Mouse (Mus musculus) activated CD4-positive, CD25-positive, alpha-beta regulatory T cell, adult 4 months (primary cell): ENCODE results near the gene Akap2. TPM values are rescaled to one million over a fixed set of nuclear protein-coding genes. Genes with fewer than 3 reads are reported as not detected.
A peak's percentile ranks its signal among the peaks of the same experiment; 100 is the strongest.

Source experiments
- ATAC-seq: one replicate; pipeline ENCODE4 v1.8.0; 2017
- polyA plus RNA-seq, 2 experiments: library from polyadenylated mRNA; unstranded; fragments of 100-300 nt; shearing (Covaris generic); gene quantifications; one replicate each; pipeline ENCODE4 v1.2.1; 2017

Akap2 gene
- polyA plus RNA-seq, 2 experiments from 2014 or later, result 3.5 to 5.0 TPM

DNA sequence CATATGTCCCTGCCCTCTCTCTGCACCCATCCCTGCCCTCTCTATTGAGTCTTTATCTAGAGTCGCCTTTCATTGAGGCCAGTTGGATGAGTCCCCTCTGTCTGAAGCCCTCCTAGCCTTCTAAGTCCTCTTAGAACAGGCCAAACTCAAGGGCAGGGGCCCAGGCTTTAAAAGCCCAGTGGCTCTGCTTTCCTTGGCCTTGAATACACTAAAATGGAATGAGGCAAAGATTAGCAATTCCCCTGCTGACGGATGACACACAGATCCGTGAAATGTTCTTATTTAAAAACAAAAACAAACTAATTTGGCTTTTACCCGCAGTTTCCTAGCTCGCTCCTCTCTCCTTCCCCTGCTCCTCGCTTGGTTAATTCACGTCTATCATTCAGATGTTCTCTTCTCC is 45.0 kb downstream of the Akap2 start:
- no peak for ATAC-seq

- ATAC-seq, result no peak
Observed at GRCm38 (mm10) chr4:57764392-57764791, 46.9 kb downstream of the Akap2 start.

DNA sequence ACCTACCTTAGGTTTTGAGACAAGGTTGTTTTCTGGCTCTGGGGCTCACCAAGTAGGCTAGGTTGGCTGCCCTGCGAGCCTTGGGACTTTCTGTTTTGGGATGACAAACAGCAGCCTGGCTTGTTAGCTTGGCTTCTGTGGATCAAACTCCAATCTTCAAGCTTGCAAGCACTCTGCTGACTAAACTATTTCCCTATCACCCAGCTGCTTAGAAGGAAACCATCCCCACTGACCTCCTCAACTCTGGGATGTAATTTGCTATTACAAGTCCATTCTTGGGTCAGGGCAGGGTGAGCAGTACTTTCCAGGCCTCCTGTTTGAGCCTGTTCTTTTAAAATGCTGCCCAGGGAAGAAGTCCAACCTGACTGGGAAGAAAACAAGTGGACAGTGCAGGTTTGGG is 47.5 kb downstream of the Akap2 start:
- no peak for ATAC-seq

GRCm38 (mm10) chr4:57765806-57766205 is 48.3 kb downstream of the Akap2 start:
- ATAC-seq, result no peak

DNA sequence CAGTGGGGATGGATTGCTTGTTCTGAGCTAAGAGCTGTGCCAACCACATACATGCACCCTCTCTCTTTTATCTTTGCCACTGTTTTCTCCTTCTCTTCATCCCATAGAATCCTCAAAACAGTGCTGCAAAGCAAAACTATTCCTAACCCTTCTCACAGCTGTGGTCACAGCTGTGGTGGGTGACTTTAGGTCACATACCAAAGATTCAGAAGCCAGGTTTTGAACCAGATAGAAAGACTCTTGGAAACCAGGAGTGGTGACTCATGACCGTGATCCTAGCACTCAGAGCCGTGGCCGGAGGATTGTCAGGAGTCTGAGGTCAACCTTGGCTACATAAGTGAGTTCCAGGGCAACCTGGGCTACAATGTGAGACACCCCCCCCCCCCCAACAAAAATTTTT is 51.5 kb downstream of the Akap2 start:
- ATAC-seq, result no peak

- ATAC-seq, result no peak
Observed at GRCm38 (mm10) chr4:57770185-57770823, 52.8 kb downstream of the Akap2 start.

DNA sequence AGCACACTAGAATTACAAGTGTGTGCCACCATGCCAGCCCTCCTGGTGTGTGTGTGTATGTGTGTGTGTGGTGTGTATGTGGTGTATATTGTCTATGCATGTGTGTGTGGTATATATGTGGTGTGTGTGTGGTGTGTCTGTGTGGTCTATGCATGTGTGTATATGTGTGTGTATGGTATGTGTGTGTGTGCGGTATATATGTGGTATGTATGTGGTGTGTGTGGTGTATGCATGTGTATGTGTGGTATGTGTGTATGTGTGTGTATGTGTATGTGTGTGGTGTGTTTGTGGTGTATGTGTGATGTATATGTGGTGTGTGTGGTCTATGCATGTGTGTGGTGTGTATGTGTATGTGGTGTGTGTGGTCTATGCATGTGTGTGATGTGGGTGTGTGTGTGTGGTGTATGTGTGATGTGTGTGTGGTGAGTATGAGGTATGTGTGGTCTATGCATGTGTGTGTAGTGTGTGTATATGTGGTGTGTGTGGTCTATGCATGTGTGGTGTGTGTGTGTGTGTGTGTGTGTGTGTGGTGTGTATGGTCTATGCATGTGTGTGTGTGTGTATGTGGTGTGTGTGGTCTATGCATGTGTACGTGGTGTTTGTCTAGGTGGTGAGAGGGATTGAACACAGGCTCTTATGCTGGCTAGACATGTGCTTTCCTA is 54.2 kb downstream of the Akap2 start:
- no peak for ATAC-seq

DNA sequence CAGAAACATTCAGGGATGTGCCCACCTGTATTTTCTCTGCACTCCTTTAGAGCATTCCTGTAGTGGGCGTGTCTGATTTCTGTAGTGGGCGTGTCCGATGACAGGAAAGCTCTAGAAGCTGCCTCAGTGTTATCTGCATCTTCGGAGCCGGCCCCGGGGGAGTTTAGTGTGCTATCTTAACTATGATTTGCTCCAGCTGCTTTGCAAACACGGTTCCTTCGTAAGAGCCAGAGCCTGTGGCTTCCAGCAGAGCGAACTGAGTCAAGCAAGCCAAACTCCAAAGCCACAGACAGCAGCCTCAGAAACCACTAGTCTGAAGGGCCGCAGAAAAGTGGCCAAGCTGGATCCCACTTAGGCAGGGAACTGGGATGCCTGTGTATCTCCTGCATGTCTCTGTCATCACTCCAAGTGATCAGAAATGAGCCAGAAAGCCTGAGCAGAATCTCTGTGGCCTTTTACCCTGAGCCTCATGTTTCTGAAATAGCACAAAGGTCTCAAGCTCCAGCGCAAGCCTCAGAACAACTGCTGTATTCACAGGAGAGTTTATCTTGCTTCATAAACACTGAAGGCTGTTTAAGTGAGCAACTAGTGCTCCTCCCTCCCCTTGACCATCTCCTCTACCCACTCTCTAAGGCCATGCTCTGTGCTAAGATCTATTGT is 55.5 kb downstream of the Akap2 start:
- ATAC-seq, result no peak

DNA sequence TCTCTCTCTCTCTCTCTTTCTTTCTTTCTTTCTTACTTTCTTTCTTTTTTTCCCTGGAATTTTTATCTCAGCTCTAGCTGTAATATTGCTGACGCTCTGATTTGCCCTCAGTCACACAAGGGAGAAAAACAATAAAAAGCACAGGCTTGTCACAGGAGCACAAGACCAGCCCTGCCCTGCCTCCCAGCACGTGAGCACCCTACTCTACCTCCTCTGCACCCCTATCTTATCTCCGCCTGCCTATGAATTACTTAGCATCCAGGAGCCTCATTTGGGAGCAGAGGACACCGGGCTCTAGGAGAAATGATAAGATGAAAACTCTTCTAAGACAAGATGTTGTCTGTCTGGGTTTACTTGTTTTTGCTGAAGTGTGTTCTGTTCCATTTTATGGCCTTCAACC is 57.1 kb downstream of the Akap2 start:
- ATAC-seq, result no peak

DNA sequence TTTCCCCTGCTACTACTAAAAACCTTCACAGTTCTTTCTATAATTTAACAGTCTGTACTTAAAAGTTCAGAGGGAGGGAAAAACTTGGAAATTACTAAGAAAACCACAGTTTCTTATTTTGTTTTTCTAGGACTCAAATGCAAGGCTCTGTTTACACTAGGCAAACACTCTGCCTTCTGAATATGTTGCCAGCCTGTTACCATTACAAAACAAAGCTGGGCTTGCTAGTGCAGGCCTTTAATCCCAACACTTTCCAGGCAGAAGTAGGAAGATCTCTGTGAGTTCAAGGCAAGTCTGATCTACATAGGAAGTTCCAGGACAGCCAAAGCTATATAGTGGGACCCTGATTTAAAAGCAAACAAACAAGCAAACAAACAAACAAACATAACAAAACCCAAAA is 58.1 kb downstream of the Akap2 start:
- ATAC-seq, result no peak

DNA sequence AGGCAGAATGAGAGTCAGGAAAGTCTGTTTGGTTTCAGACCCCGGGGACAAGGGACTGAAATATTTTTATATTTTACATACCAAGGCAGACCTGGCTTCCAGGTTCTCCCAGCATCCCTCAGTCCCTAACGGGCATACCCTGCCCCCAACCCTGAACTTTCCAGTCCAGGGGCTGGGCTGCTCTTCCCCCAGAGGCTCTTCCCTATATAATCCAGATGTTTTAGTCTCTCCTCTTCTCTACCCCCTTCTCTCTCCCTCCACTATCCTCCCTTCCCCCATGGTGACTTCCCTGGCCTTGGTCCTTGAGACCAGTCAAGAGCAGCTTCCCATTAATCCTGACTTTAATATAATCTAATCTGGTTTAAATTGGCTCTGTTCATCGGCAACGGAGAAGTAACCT is 62.9 kb downstream of the Akap2 start:
- no peak for ATAC-seq

- ATAC-seq, result no peak
Observed at GRCm38 (mm10) chr4:57780833-57781641, 63.6 kb downstream of the Akap2 start.

DNA sequence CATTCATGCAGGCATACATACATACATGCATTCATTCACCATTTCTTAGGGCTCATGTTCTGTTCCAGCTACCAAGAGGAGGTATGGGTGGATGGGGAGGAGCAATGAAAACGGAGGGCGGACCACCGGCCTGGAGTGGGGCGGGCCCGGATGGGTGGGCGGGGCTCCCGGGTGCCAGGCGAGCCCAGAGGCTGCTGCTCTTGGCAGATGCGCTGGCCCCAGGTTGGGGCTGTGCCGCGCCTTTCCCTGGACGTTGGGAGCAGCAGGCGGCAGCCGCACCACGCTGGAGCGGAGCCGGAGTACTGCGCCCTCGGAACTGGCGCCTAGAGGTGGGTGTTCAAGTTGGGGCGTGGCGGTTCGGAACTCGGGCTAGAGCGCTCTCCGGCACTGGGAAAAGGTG is 64.5 kb downstream of the Akap2 start:
- peak; percentile 86 for ATAC-seq

GRCm38 (mm10) chr4:57782549-57783390 is 65.3 kb downstream of the Akap2 start:
- peak; percentile 37 for ATAC-seq

GRCm38 (mm10) chr4:57783391-57783770 is 65.9 kb downstream of the Akap2 start:
- no peak for ATAC-seq

GRCm38 (mm10) chr4:57783853-57784600 is 66.6 kb downstream of the Akap2 start:
- no peak for ATAC-seq

GRCm38 (mm10) chr4:57788709-57789108 is 71.3 kb downstream of the Akap2 start:
- no peak for ATAC-seq

GRCm38 (mm10) chr4:57789118-57789517 is 71.7 kb downstream of the Akap2 start:
- no peak for ATAC-seq

DNA sequence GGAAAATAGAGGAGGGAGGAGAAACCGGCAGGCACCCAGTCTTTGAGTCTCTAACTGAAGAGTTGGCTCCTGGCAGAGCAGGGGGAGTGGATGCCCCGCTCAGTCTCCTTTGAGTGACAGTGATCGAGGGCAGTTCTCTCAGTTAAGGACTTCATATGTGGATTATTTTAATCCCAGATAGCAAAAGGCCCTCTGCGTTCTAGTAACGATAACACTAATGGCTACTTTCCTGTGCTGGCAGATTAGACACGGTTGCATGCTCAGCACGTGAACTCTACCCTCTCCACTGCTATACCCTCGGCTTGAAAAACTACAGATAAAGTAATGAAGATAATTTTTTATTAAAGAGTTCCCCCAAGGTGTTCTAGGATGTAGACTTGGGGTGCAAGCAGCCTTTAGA is 76.5 kb downstream of the Akap2 start:
- ATAC-seq, result no peak

DNA sequence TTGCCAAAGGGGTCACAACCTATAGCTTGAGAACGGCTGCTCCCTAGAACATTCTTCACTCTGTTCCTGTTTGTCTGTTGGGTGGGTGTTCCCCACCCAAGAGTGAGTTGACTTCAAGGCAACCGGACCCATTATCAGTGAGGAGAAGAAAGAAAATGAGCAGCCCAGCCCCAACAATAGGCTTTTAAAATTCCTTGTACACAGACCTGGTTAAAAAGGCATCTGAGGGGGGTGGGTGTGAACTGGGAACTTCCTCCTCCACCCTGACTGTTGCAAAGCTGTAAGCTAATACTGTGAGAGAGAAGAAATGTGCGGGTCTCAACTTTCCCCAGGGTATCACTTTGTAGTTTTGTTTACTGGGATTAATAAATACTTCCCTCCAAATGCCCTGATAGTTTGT is 77.1 kb downstream of the Akap2 start:
- no peak for ATAC-seq

GRCm38 (mm10) chr4:57797548-57798285 is 80.3 kb downstream of the Akap2 start:
- ATAC-seq, result peak; percentile 23
